Mouse (Mus musculus) fat pad, adult 2 months (tissue): ENCODE results near the gene H3f3b.
"Not testable (repeated sequence)": the region's sequence is repeated elsewhere in the genome, so short reads cannot be mapped to it uniquely, and the experiment has no call there.

Source experiments
- DNase-seq: peaks from one replicate; pipeline ENCODE4 v3.0.0-alpha.2; 2011; ENCODE audit warnings: low read depth, low spot score; ENCODE audit errors: extremely low read depth

The H3f3b gene

DNA sequence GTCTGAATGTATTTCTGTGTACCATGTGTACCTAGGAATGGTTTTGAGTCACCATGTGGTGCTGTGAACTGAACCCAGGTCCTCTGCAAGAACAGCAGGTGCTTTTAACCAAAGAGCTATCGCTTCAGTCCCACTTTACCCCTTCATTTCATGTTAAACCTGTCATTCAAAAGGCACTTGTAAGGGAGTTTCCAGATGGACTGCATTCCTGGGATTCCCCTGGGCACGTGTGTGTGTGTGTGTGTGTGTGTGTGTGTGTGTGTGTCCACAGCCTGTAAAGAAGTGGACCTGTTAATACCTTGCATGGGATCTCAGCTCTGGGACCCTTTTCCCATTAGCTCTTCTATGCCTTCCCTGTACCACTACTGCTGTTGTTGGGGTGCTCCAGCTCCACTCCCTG lies 21.8 kb upstream of the H3f3b start:
- DNase-seq: no peak

DNA sequence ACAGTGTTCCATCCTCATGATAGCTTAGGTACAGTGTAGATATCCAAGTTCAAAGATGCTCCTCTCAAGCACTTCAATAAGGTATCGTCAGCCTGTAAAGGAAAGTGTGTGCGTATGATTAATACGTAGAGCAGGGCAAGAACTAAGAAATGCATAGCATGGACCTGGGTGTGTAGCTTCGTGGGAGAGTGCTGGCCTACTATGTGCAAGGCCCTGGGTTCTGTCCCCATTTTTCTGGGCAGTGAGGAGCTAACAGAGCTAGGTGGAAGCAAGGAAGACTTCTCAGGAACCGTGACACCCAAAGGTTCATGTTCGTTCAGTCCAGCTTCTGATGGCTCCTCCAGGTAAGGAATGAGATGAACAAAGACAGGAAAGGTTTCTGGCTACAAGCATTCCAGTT lies 17.4 kb upstream of the H3f3b start:
- DNase-seq: no peak

DNA sequence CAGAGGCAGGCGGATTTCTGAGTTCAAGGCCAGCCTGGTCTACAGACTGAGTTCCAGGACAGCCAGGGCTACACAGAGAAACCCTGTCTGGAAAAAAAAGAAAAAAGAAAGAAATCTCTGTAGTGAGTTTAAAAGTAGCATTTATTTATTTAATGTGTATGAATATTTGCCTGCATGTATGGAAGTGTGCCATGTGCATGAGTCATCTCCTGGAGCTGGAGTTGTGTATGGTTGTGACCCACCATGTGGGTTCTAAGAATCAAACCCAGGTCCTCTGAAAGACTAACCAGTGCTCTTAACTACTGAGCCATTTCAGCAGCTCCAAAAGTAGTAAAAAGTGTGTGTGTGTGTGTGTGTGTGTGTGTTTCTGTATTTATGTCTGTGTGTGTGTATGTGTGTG lies 15.5 kb upstream of the H3f3b start:
- DNase-seq: no peak

DNA sequence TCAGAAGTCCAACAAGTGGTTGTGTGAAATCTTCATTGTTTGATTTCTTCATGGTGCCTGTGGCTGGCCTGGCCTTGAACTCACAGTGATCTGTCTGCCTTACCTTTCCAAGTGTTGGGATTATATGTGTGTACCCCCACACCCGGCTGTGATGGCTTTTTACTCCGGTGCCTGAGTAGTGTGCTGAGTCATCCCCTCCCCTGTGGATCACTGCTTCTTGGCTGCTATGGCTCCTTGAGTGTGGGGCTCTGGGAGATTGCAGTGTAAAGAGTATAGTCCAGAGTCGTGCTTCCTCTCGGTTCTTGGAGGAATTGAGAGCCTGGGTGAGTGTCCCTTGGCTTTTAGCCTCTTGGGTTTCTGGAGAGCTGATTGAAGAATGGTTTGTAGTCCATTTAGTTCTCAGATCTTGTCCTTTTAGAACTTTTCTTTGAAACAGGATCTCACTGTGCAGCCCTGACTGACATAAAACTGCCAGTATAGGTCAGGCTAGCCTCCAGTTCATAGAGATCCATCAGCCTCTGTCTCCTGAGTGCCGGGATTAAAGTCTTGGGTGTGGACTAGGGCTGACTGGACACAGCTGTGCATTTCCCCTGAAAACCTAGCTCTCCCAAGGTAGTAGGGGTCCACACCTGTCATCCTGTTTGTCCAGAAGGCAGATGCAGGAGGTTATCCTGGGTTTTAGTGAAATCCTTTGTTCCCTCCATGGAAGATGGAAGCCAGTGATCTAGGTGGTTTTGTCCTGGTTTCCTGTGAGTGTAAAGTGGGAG lies 14.8 kb upstream of the H3f3b start:
- DNase-seq: no peak

DNA sequence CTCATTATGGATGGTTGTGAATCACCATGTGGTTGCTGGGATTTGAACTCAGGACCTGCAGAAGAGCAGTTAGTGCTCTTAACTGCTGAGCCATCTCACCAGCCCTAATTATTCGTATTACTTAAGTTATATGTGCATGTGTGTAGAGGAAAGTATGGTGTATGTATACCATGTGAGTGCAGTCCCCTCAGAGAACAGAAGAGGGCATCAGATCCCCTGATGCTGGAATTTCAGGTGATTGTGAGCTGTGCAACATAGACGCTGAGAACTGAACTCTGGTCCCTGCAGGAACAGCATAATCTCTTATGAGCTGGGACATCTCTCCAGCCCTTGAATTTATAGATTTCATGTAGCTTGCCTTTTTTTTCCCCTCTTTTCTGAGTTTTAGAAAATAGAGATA lies 14.1 kb upstream of the H3f3b start:
- DNase-seq: no peak

DNA sequence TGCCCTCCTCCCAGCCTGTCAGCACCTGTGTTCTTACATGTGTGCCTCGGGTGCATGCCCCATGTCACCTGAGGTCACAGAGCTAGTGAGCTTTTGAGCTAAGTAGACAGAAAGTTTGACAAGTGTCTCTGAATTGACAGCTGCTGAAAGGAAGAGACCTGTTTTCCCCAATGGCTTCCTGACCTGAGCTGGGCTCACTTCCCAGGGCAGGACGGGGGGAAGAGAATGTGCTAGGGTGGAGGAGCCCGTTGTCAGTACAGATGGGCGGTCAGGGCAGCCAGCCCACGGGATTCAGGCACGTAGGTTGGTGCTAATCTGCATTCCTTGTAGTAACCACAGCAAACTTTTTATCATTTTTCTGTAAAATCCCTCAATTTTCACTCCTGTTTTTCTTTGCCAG lies 12.8 kb upstream of the H3f3b start:
- DNase-seq: no peak

DNA sequence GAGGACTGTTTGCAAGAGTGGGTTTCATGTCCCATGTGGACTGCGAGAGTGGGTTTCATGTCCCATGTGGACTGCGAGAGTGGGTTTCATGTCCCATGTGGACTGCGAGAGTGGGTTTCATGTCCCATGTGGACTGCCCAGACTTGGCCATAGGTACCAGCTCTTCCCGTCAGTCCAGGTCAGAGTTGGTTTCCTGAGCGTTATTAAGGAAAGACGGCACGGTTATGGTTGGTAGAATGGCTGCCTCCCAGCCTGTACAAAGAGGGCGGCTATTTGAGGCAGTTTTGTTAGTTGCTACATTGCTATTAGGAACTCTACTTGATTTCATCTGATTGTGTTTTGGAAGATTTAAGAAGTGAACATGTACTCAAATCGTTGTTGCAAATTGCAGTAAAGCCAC lies 10.1 kb upstream of the H3f3b start:
- DNase-seq: no peak

DNA sequence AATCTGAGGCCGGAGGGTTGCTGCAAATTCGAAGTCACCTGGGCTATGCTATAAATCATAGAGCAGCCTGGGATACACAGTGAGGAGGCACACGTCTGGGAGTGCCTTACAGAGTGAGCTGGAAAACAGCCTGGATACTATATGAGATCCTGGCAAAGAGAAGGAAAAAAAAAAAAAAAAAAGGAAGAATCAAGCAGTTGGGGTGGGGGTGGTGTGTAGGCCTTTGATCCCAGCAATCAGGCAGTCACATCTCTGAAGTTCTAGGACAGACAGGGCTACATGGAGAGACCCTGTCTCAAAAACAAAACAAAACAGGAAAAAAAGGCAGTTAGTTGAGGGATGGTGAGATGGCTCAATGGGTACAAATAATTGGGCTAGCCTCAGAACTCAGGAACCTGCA lies 8.9 kb upstream of the H3f3b start:
- no peak for DNase-seq

DNA sequence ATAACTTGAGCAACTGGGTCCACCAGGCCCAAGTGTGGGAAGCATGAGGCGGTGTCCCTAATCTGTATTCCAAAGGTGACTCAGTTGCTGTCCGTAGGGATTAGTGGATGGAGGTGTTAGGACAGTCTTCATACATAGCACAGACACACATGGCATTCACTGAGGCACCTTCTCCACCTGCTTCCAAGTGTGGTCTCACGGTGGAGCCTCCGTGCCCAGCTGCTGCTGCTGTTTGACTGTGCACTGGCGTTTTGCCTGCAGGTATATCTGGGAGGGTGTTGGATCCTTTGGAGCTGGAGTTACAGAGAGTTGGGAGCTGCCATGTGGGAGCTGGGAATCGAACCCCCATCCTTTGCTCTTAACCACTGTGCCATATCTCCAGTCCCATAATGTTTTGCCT lies 6.8 kb upstream of the H3f3b start:
- DNase-seq: no peak

DNA sequence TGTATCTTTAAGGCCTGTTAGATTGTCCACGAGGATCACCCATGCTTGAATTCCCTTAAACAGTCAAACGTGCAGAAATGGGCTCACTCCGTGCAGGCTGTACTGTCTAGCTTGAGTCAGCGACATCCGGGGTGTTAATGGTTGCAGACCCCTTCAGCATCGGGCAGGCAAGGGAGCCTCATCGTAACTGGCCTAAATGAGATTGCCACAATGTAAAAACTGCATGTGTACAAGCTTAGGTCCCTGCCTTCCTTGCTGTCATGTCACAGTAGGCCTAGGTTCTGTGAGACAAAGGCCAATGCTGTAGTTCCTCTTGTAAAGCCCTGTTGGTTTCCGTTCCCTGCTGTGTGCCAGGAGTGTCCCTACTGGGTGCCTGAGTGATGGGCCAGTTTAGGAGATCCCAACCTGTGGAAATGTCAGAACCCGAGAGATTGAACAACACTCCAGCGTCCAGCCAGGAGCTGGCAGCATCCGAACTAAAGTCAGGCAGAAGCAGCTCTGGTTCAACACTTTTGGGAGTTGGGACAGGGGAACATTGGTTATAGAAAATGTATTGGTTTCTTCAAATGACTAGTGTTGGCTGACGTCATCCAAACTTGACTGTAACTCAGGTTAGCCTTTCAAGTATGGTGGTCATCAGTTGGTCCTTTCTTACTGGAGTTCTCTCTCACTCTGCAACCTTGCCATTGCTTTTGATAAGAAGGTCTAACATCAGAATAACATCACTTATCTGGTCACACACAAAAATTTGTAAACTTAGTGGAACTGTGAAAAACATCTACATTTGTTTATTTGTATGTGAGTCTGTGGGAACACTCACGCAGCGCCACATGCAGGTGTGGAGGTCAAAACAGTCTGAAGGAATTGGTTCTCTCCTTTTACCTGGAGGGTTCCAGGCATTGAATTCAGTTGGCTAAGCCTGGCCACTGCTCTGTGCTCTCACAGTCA lies 3.4 kb upstream of the H3f3b start:
- no peak for DNase-seq

DNA sequence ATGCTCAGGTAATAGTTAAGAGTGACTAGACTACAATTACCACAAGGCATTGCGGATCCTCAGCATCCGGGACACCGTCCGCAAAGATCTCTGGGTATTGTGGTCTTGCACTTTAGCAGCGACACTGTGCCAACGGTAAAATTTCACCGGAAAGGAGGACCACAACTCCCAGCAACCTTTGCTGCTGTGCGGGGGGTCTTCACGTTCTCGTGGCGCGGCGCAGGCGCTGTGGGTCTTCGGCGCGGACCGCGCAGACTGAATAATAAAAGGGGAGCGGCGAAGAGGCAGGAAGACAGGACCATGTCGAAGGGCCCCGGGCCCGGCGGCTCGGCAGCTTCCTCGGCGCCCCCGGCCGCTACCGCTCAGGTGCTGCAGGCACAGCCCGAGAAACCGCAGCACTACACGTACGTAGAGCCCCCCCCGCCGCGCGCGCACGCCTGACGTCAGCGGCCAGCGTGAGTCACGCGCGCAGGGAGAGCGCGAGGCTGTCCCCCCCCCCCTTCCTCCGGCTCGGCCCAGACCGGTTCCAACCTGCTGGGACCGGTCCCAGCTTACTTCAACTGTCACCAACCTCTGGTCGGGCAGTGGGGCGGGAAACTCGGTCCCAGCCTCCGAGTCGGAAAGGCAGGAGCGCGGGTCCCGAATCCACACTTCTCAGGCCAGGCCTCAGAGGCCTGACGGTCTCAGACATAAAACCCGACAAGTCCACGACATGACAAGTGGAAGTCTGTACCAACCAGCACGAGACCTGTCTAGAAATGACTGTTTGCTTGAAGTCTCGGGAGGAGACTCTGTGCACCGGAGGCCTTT lies 2.5 kb upstream of the H3f3b start, which contains the start of gene Unk:
TSS of gene Unk (plus strand) at position 235 of the 810 bp plus-strand sequence.
- peak; percentile 87 for DNase-seq

DNA sequence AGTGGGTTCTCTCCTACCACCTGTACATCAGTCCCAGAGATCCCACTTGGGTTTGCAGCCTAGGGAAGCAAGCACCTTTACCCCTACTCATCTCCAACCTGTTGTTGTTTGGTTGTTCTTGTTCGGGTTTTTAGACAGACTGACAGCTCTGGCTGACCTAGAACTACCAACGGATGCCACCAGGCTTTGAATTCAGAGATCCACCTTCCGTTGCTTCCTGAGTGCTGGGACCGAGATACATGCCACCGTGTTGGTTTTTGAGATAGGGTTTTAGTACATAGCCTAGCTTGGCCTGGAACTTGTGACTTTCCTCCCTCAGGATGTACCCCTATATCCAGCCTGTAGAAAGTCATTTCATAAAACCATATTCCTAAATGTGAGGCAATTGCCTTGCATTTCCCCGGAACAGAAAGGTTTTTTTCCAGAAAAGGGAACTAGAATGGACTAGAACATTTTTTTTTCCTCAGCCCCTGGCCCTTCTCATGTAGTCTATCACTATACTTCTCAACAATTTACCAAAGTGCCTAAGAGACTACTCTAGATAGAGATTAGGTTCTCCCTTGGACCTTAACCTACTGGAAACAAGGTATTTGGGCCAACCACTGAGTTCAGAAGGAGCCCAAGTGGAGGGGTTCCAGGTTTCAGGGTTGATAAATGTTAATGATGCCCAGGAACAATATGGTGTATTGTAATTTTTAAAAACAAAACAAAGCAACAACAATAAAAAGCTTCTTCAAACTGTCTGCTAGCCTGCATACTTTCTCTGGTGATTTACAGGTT lies 1.5 kb upstream of the H3f3b start:
- no peak for DNase-seq

DNA sequence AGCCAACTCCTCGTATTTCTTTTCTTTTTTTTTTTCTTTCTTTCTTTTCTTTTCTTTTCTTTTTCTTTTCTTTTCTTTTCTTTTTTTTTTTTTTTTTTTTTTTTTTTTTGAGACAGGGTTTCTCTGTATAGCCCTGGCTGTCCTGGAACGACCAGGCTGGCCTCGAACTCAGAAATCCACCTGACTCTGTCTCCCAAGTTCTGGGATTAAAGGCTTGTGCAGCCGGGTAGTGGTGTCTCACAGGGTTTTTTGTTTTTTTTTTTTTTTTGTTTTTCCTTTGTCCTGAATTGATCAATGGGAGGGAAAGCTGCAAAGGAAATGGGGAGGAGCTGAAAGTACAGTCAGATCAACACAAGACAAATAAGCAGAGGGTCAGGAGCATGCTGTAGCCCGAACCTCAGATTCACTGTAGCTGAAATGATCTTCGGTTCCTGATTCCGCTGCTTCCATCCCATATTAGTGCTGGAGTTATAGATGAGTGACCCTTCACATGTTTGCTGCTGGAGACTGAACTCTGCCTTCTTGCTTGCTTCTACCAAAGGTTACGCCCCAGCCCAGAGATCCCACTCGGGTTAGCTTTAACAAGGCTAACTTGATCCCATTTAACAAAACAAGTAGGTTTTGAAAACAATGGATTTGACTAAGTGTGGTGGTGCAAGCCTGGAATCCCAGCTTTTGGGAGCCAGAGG lies 559 bp upstream of the H3f3b start:
- no peak for DNase-seq

DNA sequence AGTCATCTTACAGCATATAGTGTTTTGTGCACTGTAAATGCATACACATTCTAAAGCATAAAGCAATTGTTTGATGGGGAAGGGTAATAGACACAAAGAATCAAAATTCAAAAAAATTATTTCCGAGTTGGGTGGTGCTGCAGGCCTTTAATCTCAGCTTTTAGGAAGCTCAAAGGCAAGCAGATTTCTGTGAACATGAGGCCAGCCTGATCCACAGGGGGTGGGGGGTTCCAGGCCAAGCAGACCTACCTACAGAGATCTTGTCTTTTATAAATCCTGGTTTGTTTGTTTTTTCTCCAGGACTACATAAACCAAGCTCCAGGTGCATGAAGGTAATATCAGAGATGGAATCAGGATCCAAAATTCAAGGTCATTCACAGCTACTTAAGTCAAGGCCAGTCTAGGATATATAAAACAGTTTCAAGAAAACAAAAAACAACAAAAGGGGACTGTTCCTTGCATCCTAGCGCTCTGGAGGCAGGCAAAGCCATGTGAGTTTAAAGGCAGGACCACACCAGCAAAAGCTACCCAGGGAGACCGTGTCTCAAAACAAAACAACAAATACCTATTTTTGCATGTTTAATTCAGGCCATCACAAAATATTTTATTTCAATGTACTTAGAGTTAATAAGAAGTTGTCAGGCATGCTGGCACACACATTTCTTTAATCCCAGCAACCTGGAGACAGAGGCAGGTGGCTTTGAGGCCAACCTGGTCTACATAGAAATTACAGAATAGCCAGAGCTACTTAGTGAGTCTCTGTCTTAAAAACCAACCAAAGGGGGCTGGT lies 2.5 kb downstream of the H3f3b start:
- DNase-seq: no peak

DNA sequence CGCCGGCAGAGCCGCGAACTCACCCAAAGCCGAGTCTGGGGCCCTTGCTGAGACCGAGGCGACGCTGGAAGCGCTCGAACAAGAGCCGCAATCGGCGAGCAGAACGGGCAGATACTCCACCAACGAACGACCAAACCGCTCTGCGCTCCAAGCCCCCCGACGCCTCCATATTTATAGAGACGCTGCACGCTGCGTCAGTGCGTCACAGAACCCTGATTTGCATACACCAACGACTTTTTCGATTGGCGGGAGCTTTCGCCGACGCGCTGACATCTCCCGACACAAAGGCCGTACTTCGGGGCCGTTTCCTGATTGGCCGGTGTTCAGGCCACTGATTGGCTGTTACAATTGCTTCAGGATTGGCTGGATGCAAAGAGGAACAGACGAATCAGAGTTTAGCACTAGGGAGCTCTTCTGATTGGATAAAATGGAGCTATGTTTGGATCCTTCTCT lies 3.4 kb downstream of the H3f3b start:
- peak; percentile 96 for DNase-seq

DNA sequence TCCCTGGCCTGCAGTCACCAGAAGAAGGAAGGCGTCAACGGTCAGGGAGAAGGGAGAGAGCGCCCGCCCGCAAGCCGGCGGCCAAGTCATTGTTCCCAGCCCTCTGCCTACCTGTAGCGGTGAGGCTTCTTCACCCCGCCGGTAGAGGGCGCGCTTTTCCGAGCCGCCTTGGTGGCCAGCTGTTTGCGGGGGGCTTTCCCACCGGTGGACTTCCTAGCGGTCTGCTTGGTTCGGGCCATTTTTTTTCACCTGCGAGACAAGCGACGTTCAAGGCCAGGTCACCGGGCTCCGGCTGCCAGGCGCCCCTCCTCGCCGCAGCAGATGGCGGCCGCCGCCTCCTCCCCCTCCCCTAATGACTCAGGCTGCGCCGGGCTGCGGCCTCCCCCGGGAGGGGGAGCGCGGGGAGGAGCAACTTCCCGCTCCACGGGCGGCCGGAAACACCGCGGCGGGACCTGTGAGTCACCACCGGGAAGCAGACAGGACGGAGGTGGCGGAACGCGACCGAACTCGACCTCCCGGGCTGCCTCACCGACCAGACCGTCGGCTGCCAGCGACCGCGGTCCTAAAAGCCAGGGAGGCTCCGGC lies 3.9 kb downstream of the H3f3b start:
- no peak for DNase-seq

DNA sequence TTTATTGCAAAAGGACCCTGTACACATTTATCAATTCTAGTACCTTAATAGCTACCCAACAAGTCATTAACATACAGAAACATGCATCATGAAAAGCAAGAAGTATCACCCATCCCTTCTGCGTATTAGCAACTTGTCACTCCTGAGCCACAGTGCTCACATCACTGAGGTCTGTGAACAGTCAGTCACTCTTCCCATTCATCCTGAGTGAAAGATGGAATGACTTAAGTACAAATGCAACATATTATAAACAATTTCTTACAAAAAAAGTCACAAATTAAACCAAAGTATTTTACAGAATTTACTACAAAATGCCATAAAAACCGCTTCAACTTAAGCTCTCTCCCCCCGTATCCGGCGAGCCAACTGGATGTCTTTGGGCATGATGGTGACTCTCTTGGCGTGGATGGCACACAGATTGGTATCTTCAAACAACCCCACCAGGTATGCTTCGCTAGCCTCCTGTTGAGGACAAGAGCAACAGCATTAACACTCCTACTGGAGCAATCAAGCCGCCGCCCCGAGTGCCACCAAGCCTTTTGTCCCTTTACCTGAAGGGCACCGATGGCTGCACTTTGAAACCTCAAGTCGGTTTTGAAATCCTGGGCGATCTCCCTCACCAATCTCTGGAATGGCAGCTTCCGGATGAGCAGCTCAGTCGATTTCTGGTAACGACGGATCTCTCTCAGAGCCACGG lies 4.5 kb downstream of the H3f3b start:
- not testable (repeated sequence) for DNase-seq

DNA sequence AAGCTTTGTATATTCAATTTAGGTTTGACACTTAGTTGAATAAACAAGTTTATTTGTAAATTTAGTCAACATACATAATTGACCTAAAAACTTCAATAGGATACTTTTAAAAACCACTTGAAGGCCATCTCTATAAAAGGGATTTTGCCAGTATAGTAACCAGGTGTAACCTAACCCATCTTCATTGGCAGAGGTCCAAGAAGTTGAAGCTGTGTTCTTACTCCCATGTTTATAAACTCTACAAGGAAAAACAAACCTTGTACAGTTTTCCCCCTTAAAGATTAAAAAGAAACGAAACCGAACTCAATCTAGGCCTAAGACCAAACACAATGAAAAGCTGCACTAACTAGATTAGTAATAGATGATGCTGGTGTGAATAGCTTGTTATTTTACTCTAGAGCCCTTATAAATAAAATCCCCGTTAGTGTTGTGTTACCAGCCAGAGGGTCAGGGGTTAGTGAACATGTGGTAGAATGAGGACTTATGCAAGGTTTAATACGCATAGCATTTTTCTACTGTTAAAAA lies 5.4 kb downstream of the H3f3b start:
- DNase-seq: no peak
